Mouse (Mus musculus) liver, adult 2 months (tissue): ENCODE results near the gene Trappc10. TPM values are rescaled to one million over a fixed set of nuclear protein-coding genes. Genes with fewer than 3 reads are reported as not detected.

Experiments
- DNase-seq: peaks from one replicate; pipeline ENCODE4 v3.0.0-alpha.2; 2011; ENCODE audit warnings: low read depth, low spot score; ENCODE audit errors: extremely low read depth
- H3K27ac ChIP-seq: fragments of 200-500 bp; replicated peaks from 2 replicates; pipeline ENCODE4 v1.5.1; 2012; ENCODE audit warnings: low read depth, mild to moderate bottlenecking, control low read depth, inconsistent platforms, low read length; ENCODE audit not compliant: insufficient read depth
- H3K27me3 ChIP-seq: fragments of 200-500 bp; 2 replicates; pipeline ENCODE4 v1.6.1; 2012; ENCODE audit warnings: mild to moderate bottlenecking, moderate library complexity, low read length, inconsistent platforms; ENCODE audit not compliant: control insufficient read depth, insufficient read depth
- H3K36me3 ChIP-seq: fragments of 200-500 bp; 2 replicates; pipeline ENCODE4 v1.6.1; 2012; ENCODE audit warnings: low read length, inconsistent platforms; ENCODE audit not compliant: control insufficient read depth, insufficient read depth
- H3K4me1 ChIP-seq: fragments of 200-500 bp; 2 replicates; pipeline ENCODE4 v1.6.1; 2011; ENCODE audit warnings: low read length; ENCODE audit not compliant: control insufficient read depth, insufficient read depth
- H3K4me3 ChIP-seq: fragments of 200-500 bp; 2 replicates; pipeline ENCODE4 v1.5.1; 2011; ENCODE audit warnings: low read depth, mild to moderate bottlenecking, control low read depth, low read length, moderate library complexity; ENCODE audit not compliant: insufficient read depth
- H3K79me2 ChIP-seq: fragments of 200-500 bp; 2 replicates; pipeline ENCODE4 v1.6.1; 2012; ENCODE audit warnings: inconsistent platforms, mild to moderate bottlenecking, low read length, moderate library complexity; ENCODE audit not compliant: control insufficient read depth, insufficient read depth
- H3K9ac ChIP-seq: fragments of 200-500 bp; 2 replicates; pipeline ENCODE4 v1.6.1; 2012; ENCODE audit warnings: low read depth, mild to moderate bottlenecking, control low read depth, inconsistent platforms, low read length
- CTCF ChIP-seq: fragments of 200-500 bp; IDR thresholded peaks from 2 replicates; pipeline ENCODE4 v1.5.1; 2011; ENCODE audit warnings: low read depth, low read length, control low read depth
- POLR2A ChIP-seq: fragments of 200-500 bp; IDR thresholded peaks from 2 replicates; pipeline ENCODE4 v1.6.1; 2011; ENCODE audit warnings: low read length, control low read depth; ENCODE audit not compliant: insufficient read depth; ENCODE audit errors: extremely low read depth
- WGBS: fragments of 180-500 bp; shearing (Covaris S2); methylation state at CpG from one replicate; pipeline ENCODE4 v1.1.7; 2018; 5-methylcytosine and 5-hydroxymethylcytosine counted together
- polyA plus RNA-seq: library from polyadenylated mRNA; depleted of rRNA; stranded (reverse); fragments of >200 nt; gene quantifications from 2 replicates; pipeline ENCODE4 v1.2.3, GENCODE M21; 2012
- total RNA-seq: library from RNA; depleted of rRNA; stranded (reverse); fragments of >200 nt; gene quantifications from 2 replicates; pipeline ENCODE4 v1.2.3, GENCODE M21; 2014

Trappc10 gene
- total and polyA plus RNA-seq, 2 experiments = 10.3 to 19.8 TPM

GRCm38 (mm10) chr10:78264735-78265134 is 20.3 kb upstream of the Trappc10 start:
- no peak for DNase-seq
- TF ChIP-seq POLR2A (no peak), CTCF (no peak)
- 68% methylated on average over 3 of the region's 3 CpGs for WGBS
- no peaks in the 10 kb centered on the region for H3K36me3 ChIP-seq
- no peaks in the 10 kb centered on the region for H3K4me1 ChIP-seq
- no peak overlapping the region for H3K4me3 ChIP-seq
- no peaks in the 10 kb centered on the region for H3K79me2 ChIP-seq
- H3K27ac ChIP-seq = no peak overlapping the region
- H3K27me3 ChIP-seq = no peaks in the 10 kb centered on the region
- no peak overlapping the region for H3K9ac ChIP-seq

DNA sequence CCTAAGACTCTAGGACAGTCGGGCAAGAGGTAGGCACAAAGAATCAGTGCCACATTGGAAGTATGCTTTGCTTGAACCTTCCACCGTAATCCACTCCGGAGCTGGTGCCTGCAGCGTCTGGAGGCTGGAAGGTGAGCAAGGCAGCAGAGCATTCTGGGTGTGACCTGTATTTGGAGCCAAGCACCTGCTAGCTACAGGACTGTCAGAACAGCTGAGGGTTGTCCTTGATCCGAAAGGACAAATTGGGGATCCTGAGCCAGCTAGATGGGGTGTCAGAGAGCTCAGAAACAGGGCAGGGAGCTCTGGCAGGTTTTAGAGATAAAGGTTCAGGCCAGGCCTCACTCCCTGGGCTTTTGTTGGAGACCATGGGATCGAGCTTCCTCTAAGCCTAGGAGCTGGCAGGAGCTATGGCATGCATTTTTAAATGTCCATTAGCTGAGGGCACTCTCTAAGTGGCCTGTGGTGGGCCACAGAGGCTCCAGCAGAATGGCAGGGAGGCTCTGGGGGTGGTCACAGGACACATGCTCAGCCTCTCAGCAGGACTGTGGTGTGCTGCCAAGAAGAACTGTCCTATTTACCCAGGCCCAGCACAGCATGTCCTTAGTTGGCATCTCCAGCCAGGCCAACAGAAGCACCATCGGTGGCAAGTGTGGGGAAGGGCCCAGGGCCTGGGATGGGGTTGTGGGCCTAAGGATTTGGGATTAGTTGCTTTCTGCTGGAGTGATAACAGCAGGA is 16.6 kb upstream of the Trappc10 start:
- Histone ChIP-seq H3K36me3 (no peaks in the 10 kb centered on the region), H3K27me3 (no peaks in the 10 kb centered on the region), H3K27ac (no peak overlapping the region), H3K4me3 (no peak overlapping the region), H3K9ac (no peak overlapping the region), H3K4me1 (0 out of 2 replicates have a peak, but pooled peaks cover under 1% of the 10 kb centered on the region), H3K79me2 (no peaks in the 10 kb centered on the region)
- WGBS = 86% methylated on average over 7 of the region's 7 CpGs
- TF ChIP-seq CTCF (no peak), POLR2A (no peak)
- no peak for DNase-seq

- Histone ChIP-seq H3K27me3 (no peaks in the 10 kb centered on the region), H3K79me2 (no peaks in the 10 kb centered on the region), H3K4me1 (peaks cover 4% of the 10 kb centered on the region), H3K36me3 (no peaks in the 10 kb centered on the region), H3K27ac (no peak overlapping the region), H3K9ac (no peak overlapping the region), H3K4me3 (no peak overlapping the region)
- no peak for DNase-seq
- WGBS = 47% methylated on average over 5 of the region's 5 CpGs
- no peak for TF ChIP-seq CTCF
- TF ChIP-seq POLR2A = no peak
Measured at GRCm38 (mm10) chr10:78260322-78260721, 15.9 kb upstream of the Trappc10 start.

DNA sequence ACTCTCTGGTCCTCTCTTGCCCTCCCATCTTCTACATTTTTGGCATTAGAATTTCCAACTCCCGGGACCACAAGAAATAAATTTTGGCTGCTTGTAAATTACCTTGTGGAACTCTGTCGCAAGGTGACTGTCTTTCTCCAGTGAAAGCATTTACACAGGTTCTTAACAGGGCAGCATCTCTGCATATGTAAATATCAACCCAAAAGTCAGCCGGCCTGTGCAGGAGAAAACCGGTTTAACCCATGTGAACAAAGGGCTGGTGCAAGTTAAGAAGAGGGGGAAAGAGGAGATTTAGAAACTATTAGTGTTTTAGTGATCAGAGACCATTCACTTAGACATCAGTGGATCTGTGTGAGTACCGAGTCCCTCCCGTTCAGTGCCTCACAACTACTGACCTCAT is 15.3 kb upstream of the Trappc10 start:
- no peaks in the 10 kb centered on the region for H3K27me3 ChIP-seq
- no peak for DNase-seq
- WGBS = 80% methylated on average over 6 of the region's 6 CpGs
- no peaks in the 10 kb centered on the region for H3K79me2 ChIP-seq
- no peak overlapping the region for H3K27ac ChIP-seq
- H3K4me3 ChIP-seq = no peak overlapping the region
- no peak for TF ChIP-seq POLR2A
- TF ChIP-seq CTCF = no peak
- H3K36me3 ChIP-seq = no peaks in the 10 kb centered on the region
- no peak overlapping the region for H3K9ac ChIP-seq
- peaks cover 4% of the 10 kb centered on the region for H3K4me1 ChIP-seq

- no peak overlapping the region for H3K4me3 ChIP-seq
- TF ChIP-seq POLR2A (no peak), CTCF (no peak)
- H3K9ac ChIP-seq = no peak overlapping the region
- peaks cover 4% of the 10 kb centered on the region for H3K4me1 ChIP-seq
- no peaks in the 10 kb centered on the region for H3K27me3 ChIP-seq
- no peaks in the 10 kb centered on the region for H3K79me2 ChIP-seq
- DNase-seq = no peak
- H3K36me3 ChIP-seq = no peaks in the 10 kb centered on the region
- 80% methylated on average over 5 of the region's 5 CpGs for WGBS
- no peak overlapping the region for H3K27ac ChIP-seq
Measured at GRCm38 (mm10) chr10:78259230-78259629, 14.8 kb upstream of the Trappc10 start.

DNA sequence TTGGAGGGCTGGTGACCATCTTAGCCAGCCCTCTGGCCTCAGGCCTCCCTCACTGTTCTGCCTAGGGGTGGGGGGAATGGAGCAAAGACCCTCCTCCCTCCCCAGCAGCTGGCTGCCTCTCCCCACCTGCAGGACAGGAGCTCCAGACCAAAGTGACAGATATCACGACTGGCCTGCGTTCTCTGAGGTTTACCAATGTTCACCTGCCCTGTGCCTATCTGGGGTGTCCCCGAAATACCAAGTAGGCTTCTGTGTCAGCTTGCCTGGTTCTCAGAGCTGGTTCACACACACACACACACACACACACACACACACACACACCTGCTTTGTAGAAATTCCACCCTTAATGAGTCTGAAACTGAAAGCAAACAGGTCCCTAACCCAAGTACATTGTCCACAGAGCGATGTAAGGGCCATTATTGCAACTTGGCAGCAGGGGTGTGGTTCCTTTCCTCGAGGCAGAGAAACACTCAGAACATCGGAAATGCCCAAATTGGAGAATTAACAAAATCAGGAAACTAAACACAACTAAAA is 13.8 kb upstream of the Trappc10 start:
- TF ChIP-seq CTCF (no peak), POLR2A (no peak)
- H3K9ac ChIP-seq = no peak overlapping the region
- 85% methylated on average over 6 of the region's 6 CpGs for WGBS
- H3K27ac ChIP-seq = no peak overlapping the region
- H3K36me3 ChIP-seq = no peaks in the 10 kb centered on the region
- H3K4me1 ChIP-seq = peaks cover 4% of the 10 kb centered on the region
- DNase-seq = no peak
- no peaks in the 10 kb centered on the region for H3K27me3 ChIP-seq
- no peaks in the 10 kb centered on the region for H3K79me2 ChIP-seq
- no peak overlapping the region for H3K4me3 ChIP-seq
